Mouse (Mus musculus) heart, postnatal 10 days (tissue): ENCODE data around the gene Nlgn2. TPM values are rescaled to one million over a fixed set of nuclear protein-coding genes. Genes with fewer than 3 reads are reported as not detected.
"Not testable (repeated sequence)": the region's sequence is repeated elsewhere in the genome, so short reads cannot be mapped to it uniquely, and the experiment has no call there.

Source experiments
- DNase-seq, 2 experiments: peaks; one replicate each; pipeline ENCODE4 v3.0.0; 2021
- intact Hi-C: fragments of 180-260 bp; cut with DNase I; formaldehyde crosslinking; loops from one replicate; pipeline ENCODE4 v1.15.1; 2025
- total RNA-seq, 2 experiments: library from RNA; stranded (reverse); gene quantifications; 2 replicates each; pipeline ENCODE4 v1.2.3; 2021

Gene Nlgn2
- total RNA-seq, 2 experiments from 2014 or later: 13.6 TPM

DNA sequence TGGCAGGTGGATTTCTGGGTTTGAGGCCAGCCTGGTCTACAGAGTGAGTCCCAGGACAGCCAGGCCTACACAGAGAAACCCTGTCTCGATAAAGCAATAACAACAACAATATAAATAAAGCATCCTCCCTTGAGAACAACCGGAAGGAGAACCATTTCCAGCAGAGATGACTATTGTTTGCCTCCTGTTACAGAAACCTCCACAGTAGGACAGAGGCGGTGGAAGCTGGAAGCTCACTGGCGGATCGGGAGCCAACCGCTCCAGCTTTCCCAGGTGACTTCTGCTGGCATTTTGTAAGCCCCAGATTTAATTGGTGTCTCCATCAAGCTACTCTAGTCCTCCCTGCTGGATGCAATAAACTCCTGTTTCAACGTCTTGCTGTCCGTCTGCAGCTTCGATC lies 28.0 kb upstream of the Nlgn2 start:
- intact Hi-C loops: no loop called here

DNA sequence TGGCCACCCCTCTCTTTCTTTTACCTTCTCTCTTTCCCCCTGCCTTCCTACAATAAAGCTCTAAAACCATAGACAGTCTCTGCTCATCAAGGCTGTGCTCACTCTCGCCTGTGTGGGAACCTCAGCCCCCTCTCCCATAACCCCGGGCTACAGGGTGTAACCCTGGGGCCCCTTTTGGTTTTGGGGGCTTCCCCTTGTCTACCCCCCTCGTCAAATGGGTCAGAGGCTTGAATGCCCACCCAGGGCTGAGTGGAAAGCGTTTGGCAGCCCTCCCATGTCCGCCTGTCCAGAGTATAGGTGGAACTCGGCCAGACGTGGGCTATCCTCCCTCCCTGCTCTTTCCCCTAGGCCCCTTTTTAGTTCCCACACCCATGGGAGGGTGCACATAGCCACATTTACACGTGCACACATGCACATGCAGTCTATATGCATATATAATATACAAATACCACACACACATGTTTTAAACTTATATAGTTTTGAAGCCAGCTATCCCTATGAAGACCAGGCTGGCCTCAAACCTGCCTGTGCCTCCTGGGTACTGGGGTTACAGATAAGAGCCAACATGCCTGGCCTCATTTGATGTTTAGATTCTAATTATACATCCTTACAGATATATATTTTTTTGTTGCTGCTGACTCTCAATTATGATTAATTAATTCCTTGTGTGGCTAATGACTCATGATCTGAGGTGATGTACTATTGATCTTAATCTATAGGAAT lies 26.7 kb upstream of the Nlgn2 start:
- DNase-seq: no peak
- intact Hi-C loops: no loop called here

More for the DNA sequence above, 28.0 kb upstream of the Nlgn2 start:
- DNase-seq: no peak

DNA sequence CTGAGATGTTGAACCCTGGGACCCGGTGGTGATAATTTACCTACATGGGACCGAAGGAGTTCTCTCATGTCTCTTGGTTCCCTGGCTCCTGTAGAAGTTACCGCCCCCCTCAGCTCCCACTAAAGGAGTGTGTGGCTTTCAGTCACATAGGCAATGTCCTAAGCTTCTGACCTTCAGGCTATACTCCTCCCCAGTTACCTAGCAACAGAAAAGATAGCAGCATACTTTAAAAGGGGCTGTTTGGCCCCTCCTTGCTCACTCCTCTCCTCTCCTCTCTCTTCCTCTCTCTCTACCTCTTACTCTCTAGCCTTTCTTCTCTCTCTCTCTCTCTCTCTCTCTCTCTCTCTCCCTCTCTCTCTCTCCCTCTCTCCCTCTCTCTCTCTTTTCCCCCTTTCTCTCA lies 26.1 kb upstream of the Nlgn2 start:
- intact Hi-C loops, DNase-seq: not testable (repeated sequence)

DNA sequence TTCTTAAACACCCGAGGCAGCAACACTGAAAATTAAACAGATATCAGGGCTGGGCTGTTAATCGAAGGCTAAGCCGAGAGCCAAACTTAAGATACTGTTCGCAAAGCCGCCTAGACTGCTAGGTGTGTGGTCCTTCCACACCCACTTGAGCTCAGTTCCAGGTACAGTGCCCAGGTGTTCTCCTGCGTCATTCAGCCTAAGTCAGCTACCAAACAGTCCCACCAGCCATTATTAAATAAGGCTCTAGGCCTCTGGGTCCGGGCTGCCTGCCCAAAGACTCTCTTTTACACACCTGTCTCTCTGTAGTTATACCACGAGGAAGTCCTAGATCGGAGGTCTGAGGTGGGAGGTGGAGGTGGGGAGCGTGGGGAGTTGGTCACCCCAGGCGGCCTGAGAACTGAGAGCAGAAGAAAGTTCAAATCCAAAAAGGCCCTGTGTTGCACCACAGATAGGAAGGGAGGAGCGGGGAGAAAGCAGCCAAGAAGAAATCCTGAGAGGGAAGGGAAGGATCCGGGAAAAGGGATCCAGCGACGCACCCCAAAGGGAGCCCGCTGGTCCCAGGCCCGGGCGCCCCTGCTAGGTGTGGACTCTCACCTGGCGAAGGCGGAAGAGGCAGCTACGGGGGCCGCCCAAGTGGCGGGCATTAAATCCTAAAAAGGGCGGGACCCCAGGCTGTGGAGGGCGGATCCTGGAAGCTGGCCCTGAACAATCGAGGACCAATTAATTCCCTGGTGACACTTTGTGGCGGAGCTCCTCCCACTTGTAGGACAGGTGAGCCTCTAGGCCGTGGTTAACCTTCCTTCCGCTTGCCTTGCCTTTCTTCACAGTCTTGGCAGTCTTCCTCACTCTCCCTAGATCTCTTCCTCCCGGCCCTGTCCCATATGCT lies 20.8 kb upstream of the Nlgn2 start, which contains the start of gene Tnk1:
Gene Tnk1 (minus strand): TSS at position 618 of the 886 bp plus-strand sequence.
- no peak for DNase-seq
- intact Hi-C loops: no loop called here

DNA sequence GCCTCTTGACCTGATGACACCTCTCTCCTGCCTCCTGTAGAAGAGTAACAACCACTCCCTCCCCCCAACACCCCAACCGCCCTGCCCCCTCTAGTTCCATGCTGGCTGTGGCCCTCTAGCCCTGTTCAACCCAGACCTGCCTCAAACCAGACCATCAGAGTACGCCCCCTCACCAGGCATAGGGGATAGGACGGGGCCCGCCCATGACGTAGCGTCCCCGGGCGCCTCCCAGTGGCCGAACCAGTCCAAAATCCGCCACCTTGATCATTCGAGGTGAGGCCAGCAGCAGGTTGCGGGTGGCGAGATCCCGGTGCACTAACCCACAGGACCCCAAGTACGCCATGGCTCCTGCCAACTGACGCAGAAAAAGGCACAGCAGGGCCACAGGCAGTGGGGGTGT lies 17.8 kb upstream of the Nlgn2 start:
- intact Hi-C loops: no loop called here
- DNase-seq: no peak

DNA sequence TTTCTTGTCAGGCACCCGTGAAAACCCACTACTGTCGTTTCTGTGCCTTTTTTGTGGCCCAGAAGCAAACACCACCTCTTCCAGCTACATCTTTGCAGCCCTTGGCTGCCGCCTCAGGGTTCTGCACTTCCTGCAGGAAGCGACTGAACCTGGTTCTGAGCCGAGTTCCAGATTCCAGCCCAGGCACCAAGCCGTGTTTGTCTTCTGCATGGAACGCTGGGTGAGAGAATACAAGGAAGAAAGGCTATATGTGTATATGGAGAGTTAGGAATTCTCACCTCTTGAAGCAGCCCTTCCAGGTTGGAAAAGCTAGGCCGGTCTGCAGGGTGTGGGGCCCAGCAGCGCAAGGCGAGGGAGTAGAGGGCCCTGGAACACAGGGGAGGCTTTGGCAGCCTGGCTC lies 17.1 kb upstream of the Nlgn2 start:
- DNase-seq: no peak
- intact Hi-C loops: no loop called here

DNA sequence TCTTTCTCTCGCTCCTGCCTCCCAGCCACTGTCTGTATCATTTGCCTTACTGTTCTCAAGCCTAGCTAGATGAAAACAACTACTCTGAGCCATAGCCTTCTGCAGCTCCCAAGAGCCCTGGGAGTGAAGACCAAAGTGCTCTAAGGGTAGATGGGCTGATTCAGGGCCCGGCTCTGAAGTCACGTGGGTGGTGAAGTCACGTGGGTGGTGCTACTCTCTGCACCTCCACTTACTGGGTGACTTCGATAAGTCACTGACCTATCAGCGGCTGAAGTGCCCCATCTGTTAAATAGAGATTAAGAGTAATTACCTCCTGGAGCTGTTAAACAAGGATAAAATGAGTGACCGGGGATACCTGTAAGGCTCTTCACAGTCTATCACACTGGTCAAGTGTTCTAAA lies 16.4 kb upstream of the Nlgn2 start:
- no peak for DNase-seq
- intact Hi-C loops: no loop called here

DNA sequence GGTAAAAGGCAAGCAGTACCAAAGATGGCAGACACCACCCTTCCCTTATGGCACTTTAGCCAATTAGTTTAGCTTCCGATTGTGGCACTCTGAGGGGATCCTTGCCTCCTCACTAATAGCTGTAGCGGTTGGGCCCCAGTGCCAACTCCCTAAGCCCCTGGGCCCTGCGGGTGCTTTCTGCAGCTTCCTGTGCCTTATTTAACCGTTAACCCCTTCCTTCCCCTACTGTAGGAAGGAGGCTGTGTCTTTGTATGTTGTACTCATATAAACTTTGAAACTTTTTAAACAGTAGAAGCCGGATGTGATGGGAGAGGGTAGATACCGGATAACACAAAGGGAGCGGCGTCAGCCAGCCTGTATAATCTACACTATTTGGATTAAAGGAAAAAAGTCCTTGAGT lies 13.2 kb upstream of the Nlgn2 start:
- intact Hi-C loops: no loop called here
- DNase-seq: no peak

DNA sequence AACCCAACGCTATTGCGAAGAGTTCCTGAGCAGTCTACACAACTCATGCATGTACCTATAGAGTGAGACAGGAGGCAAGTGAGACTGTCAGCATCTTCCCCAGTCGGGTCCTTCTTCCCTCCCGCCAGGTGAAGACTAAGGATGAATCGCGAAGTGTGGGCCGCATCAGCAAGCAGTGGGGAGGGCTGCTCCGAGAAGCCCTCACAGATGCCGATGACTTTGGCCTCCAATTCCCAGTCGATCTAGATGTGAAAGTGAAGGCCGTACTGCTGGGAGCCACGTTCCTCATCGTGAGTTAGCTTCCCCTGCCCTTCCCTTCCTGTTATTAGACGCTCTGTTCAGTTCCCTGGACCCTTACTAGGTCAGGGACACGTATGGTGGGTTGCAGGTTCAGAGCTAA lies 12.3 kb upstream of the Nlgn2 start:
- intact Hi-C loops: no loop called here
- DNase-seq: no peak

DNA sequence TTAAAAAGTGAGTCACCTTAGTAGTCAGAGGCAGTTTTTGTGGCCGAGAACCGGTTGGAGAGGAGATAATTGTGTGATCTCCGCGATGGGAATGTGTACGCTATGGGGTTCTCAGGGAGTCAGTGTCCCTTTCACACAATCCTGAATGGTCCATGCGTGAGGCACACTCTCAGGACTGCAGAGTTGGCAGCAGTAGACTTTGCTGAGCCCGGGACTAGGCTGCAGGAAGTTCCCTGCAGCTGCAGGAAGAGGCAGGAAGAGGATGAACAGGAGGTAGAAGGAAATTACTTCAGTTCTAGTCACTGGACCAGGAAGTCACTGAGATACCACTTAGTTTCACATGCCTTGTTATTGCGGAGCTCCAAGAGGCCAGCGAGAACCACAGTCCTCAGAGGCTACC lies 11.5 kb upstream of the Nlgn2 start:
- intact Hi-C loops: no loop called here
- DNase-seq: no peak

DNA sequence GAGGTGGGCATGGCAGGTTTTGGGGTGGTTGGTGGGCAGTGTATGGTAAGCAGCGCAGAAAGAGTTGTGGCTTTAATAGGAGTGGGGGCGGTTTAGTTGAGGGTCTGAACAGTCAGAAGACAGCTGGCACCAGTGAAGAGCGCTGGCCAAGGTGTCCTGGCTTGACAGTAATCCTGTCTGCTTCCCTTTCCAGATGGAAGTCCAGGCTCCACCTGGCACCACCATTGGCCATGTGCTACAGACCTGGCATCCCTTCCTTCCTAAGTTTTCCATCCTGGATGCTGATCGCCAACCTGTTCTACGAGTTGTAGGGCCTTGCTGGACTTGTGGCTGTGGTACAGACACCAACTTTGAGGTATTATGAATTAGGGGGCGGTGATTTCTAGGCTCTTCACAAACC lies 10.4 kb upstream of the Nlgn2 start:
- intact Hi-C loops: no loop called here
- DNase-seq: no peak

DNA sequence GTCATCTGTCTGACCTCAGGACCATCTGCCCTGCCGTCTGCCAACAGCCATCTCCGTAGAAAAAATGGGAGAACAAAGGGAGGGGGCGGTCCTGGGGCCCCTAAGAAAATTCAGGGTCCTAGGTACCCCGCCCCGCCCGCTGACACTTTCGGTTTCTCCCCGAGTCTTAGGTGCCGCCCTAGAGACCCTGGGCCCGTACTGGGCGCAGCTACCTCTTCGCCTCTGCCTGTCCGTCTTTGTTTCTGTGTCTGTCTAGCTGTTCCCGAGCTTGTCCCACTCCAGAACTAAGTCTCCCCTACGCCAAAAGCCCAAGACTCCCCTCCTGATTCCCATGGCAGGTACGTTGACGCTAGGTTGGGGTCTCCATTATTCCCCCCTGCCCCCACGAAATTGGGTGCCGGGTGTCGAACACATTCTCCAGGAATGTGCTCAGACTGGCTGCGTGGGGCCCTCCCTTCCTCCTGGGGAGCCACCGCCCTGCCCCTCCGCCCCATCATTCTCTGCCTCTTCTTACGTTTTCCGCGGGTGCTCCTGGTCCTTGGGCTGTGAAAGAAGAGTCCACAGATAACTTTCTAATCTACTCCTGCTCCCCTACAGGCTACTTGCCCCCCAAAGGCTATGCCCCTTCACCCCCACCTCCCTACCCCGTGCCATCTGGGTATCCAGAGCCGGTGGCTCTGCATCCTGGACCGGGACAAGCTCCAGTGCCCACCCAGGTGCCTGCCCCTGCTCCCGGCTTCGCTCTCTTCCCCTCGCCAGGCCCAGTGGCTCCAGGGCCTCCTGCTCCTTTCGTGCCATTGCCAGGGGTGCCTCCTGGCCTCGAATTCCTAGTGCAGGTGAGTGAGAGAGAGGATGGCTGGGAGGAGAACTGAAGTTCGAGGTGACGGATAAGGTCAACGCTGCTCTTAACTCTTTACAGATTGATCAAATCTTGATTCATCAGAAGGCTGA lies 9.4 kb upstream of the Nlgn2 start:
- DNase-seq: peak; percentile 51 to 53
- intact Hi-C loops: no loop called here

DNA sequence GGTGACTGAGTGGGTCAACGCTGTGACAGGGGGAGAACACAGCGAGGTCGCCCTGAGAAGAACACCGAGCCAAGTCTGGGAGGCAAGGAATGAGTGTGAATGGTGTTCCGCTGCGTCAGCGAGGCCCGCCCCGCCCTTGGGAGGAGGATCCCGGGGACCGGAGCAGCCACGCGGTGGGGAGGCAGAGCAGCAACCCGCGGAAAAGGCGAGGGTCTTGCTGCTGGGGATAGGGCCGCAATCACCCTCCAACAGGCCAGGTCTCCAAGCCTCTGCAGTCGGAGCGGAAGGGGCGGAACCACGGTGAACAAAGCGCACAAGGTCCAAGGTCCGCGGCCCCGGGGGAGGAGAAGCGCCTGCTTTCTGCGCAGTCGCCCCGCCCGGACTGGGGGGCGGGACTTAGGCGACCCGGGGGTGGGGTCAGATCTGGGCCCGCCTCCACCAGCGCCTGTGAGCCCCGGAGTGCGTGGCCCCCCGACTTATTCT lies 8.7 kb upstream of the Nlgn2 start, which contains the start of gene Plscr3:
Gene Plscr3 (plus strand): TSS at position 179 of the 483 bp plus-strand sequence.
- intact Hi-C loops: no loop called here
- DNase-seq: peak; percentile 94

DNA sequence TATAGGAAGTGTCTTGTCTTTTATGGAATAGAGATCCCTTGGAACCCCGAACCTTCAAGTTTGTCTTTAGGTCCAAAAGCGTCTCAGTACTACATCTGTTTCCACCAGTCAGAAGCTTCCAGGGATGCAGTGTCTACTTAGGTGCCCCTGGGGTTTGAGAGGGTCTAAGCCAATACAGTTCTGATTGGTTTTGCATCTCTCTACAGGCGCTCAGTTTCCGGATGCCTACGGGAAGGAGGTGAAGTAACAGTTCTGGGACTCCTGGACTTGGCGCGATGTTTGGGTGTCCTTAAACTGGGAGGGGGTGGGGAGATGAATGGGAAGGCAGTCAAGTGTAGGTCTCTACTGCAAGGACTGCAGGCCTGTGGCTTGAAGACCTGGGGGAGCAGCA lies 1.1 kb upstream of the Nlgn2 start:
- intact Hi-C loops: no loop called here

DNA sequence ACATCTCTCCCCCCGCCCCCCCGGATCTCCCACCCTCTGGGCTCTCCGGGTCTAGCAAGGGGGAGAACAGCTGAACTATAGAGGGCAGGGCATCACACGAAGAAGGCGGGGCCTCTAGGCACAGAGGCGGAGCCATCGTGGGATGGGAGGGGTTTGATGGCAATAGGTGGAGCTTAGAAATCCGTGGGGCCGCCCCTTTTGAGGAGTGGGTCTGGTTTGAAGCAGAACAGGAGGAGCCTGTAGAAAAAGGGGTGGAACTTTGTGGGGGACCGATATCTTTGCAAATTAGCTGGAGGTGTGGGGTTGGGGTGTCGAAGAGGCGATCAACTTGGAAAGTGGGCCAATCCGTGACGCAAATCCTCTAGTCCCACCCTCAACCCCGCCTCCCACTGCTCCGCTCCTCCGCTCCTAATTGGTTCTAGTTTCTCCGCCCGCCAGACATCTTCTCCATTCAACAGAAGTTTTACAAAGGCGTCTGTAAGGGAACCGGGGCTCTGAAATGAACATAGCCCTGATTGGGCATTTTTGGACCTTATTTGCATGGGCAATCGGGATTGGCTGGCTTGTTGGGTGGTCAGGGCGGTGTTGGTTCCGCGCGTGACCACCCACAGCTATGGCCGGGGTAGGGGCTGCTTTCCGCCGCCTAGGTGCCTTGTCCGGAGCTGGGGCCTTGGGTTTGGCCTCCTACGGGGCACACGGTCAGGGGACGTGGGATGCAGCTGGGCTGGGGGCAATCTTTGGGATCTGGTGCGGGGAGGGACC lies 549 bp upstream of the Nlgn2 start, which contains the start of gene Tmem256:
Gene Tmem256 (plus strand): TSS at position 563 of the 762 bp plus-strand sequence.
- DNase-seq: peak; percentile 96 to 97
- intact Hi-C loops: loop anchor here (2.0 kb wide), 1 partner anchor 35 kb away; no protein-coding TSS in a partner anchor

More for the DNA sequence above, 1.1 kb upstream of the Nlgn2 start:
- no peak for DNase-seq

DNA sequence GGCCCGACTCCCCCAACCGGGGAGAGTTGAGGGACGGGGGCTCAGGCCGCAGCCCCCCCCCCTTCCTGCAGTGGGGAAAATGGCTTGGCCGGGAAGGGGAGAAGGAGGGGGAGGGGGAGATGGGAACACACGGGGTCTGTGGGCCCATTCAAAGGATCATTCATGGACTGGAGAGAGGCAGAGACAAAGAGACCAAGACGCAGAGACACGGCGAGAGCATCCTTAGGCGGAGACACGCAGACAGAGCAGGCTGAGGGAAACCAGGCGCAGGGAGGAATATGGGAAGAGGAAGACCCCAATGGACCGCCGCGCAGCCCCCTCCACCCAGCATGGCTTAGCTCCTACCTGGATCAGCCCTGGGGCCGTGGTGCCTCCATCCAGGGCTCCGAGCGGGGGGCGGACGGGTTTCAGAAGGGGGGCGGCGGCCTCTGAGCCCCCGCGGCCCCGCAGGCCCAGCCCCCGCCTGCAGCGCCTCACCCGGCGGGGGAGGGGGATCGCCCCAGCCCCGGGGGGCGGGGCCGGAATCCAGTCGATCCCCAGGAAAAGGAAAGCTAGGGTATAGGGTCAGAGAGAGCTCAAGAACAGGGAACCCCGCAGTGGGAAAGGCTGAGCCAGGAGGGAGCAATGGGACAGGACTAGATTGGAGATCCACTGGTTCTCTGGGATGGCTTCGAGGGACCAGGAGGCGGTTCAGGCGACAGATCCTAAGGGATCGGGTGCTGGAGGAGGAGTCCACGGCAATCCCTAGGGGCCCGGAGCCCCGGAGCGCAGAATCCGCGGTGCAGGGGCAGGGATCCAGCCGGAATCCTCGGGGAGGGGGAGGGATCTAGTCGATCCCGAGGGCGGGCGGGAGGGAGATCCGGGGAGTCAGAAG lies 644 bp downstream of the Nlgn2 start:
- DNase-seq: peak; percentile 47
- intact Hi-C loops: loop anchor here (2.0 kb wide), 1 partner anchor 34 kb away; no protein-coding TSS in a partner anchor

DNA sequence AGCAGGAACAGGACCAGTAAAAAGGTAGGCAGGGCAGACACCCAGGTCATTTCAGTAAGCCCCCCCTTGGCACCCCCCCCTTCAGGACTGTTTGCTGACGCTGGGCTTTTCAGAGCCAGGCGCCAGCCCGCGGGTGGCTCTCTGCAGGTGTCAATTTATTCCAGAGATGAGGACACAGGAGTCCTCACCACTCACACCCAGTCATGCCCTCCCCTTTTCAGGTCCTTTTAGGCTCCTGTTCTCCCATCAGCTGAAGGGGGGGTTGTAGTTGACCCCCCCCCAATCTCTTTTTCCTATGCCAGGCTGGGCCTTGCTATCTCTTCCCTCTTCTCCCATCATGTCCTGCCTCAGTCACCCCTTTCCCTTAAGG lies 1.6 kb downstream of the Nlgn2 start:
- intact Hi-C loops: loop anchor here (2.0 kb wide), 1 partner anchor 33 kb away; no protein-coding TSS in a partner anchor
- no peak for DNase-seq

DNA sequence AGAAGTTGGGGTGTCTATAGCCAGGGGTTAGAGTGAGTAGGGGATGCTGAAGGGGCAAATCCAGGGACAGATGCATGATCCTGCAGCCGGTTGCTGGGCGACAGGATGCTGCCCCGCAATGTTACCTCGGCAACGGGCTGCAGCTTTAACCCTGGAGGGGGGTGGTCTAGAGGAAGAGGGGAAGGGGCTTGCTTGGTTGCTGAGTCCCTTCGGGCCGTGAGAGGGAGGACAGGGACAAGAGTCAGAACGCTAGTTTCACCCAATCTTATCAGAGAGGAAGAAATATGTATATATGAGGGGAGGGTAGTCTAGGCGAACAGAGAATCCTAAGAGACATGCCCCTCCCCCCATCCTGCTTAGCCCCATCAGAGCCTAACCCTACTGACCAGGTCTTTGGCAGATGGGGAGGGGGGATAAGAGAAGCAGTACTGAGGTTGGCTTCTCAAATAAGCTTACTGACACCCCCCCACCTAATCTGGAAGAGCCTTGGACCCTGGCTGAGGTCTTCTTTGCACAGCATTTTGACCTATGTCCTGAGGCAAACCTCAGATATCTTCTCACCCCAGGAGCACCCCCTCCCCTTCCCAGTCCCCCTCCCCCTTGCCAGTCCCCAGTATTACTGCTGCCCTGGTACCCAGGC lies 2.1 kb downstream of the Nlgn2 start:
- intact Hi-C loops: no loop called here
- no peak for DNase-seq
